Mouse (Mus musculus) cerebellum, adult 11-12 months (tissue): ENCODE measurements around the gene Klhl10.

ENCODE experiments used
- DNase-seq: peaks from one replicate; pipeline ENCODE4 v3.0.0; 2022

Gene Klhl10

DNA sequence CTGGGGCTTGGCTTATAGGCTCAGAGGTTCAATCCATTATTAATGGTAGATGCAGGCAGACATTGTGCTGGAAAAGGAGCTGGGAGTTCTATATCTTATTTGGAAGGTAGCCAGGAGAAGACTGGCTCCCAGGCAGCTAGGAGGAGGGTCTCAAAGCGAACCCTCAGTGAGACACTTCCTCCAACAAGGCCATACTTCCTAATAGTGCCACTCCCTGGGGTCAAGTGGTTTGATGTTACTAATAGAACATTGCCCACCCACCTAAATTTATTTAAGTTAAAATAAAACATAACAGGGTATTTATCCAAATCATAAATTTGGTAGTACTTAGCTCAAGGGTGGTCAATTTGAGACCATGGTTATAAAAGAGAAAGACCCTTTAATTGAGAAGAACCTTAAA, 24.1 kb downstream of the Klhl10 start:
- no peak for DNase-seq

DNA sequence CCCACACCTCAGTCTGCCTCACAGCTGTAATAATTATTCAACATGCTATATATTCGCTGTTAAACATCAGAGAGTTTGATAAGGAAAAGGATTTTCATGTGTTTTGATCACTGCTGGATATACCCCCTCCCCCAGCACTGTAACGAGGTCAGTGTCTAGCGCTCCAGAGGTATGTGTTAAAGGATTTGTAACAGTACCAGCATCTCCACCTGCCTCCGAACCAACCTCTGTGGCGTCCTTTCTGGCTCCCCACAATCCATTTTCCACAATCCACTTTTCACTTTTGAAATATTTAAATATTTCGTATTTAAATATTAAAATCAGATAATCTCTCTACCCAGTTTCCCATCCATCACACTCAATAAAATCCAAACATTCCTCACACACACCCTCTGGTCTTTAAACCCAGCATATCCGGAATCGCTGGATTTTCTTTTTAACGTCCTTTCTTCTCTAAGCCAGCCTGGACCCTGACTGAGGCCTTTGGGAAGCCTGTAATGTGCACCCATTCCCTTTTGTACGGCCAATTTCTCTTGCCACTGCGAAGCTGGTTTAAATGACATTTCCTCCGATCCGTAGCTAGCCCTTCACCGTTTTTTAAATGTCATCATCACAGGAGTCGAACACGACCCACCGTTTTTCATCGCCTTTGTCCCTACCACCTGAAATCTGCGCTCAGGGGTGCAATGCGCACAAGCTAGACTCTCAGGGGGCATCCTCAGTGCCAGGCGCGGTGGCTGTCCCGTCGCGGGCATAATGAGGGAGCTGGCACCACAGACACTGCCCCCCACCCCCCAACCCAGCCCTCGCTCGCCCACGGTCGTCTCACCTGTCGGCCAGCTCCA, 29.9 kb downstream of the Klhl10 start:
- no peak for DNase-seq

DNA sequence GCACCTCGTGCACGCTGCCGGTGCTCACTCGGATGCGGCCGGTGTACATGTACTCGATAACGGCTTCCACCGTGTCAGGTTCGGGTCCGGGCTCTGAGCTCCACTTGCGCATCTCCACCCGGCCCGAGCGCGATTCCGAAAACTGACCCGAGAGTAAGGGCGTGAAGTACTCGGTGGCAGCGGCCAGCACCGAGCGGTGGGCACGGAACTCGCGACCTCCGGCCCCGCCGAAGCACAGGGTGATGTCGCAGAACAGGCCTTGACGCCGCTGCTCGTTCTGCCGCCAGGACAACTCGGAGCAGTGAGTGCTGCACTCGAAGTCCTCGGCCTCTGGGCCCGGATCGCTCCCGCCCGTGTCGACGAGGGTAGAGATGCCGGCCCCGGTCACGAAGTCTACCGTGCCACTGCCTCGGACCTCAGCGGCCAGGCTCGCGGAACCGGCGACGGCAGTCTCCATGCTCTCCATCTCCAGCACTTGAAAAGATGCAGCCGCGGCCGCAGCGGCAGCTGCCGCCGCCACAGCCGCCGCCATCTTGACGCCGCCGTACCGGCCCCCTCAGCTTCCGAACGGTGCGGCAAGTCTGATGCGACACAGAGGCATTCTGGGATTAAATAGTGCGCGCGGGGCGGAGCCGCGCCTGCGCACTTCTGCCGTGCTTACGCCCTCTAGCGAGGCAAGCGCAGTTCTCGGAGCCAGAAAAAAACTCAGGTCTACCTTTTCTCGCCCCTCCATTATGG, 30.6 kb downstream of the Klhl10 start, which contains the start of gene Klhl11:
TSS of gene Klhl11 (minus strand) at position 545 of the 738 bp plus-strand sequence.
- DNase-seq: peak; percentile 90

DNA sequence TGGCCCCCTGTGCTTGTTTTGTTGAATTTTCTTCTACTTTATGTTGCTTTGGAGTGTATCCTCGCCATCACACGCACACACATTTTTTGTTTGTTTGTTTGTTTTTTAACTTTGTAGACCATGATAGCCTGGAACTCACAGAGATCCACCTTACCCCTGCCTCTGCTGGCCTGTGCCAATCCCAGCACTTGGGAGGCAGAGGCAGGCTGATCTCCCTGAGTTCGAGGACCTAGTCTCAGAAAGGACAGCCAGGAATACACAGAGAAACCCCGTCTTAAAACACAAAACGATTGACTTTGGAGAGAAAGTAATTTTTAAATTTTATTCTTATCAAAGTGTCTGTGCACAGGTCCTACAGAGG, 31.2 kb downstream of the Klhl10 start:
- no peak for DNase-seq

DNA sequence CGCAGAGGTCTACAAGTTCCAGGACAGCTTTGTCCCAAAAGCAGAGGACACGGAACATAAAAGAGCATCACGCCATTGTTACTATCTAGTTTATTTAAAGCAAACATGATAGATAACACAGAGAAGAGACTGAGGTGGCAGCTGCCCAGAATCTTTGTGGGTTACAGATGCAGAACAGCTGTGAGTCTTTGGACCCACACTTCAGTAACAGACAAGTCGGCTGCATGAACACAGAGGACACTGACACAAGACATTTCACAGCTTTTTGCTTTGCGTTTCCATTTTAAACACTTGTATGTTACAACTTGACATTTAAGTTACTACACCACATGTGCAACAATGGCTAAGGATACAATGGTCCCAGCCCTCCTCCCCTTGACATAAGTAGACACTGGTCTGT, 34.6 kb downstream of the Klhl10 start:
- no peak for DNase-seq

DNA sequence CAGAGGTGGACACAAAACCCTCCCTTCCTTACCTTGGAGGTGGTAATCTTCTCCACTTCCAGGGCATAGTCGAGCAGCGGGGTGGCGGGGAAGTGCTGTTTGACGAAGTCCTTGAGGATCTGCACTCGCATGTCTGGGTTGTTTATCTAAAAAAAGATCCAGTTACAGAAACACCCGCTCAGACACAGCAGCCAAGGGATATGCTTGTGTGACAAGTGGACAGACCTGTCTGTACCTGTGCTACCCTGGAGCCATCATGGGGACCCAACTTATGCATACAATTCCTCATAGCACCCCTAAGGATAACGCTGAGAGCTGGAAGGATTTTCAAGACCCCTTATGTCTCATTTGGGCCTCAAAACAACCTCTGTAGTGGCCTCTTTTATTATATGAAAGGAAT, 37.4 kb downstream of the Klhl10 start:
- DNase-seq: no peak

DNA sequence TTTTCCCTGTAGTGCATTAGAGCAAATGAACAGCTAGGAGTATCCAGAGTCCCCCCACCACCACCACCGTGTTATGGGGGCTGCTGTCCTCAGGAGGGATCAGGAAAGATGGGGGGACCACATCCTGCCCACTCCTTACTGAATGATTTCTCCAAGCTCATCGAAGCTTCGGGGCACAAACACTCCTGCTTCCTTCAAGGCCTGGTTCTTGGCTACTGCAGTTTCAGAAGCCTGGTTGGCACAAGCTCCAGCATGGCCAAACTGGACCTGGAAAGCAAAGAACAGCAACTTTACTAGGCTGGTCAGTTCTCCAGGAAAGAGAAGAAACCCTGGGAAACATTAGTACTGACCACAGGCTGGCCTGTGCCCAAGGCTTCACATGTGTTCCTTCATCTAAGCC, 42.7 kb downstream of the Klhl10 start:
- no peak for DNase-seq

DNA sequence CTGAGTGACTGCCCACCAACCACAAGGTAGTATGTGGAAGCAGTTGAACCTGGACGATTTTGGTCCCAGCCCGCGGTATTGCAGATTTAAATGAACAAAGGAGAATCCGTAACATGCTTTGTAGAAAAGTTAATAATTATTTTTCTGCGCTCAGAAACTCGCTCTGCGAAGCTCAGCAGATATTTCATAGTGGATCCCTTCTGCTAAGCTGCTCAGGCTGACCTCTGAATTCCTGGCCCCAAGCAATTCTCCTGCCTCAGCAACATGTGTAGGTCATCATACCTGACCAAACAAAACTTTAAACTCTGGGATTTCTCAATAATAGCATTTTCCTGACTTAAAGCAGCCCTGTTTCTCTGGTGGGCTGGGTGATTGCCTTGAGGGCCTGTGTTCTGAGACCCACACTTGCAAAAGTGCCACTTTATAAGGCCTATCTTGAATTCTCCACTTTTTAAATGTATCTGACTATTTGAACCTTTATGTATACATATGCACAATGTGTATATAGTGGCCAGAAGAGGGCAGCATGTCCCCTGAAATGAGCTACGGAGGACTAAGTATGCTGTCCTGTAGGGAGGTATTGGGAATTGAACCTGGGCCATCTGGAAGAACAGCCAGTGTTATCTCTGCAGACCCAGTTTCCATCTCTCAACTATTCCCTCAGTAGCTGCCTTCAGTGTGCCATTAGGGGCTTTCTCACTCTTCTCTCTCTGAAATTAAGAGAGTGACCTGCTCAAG, 44.3 kb downstream of the Klhl10 start:
- DNase-seq: peak; percentile 23

DNA sequence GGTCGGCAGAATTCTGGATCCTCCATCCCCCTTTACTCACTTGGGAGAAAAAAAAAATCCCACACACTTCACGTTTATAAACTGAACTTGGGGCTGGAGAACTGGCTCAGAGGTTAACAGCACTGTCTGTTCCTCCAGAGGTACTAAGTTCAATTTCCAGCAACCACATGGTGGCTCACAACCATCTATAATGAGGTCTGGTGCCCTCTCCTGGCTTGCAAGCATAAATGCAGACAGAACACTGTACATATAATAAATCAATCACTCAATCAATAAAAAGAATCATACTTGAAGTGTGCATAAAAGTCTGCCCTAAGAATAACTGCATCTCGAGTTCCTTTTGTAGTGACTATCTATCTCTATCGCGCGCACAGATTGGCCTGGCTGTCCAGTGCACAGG, 49.2 kb downstream of the Klhl10 start:
- no peak for DNase-seq

DNA sequence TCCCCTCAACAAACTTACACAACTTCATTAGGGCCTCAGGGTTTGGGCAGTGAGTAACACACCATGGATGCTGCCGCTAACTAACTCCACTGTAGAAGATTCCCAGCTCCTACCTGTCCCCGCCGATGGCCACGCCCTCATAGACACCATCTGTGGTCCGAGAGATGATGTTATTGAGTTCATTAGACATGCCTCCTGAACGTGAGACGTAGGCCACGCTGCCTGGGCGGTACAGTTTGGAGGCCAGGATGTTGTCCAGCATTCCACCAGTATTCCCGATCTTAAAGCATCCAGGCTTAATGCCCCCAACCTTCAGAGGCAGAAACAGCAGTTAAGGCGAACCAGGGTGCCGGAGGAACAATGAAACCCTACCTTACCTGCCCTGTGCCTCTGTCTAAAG, 52.1 kb downstream of the Klhl10 start:
- DNase-seq: peak; percentile 35

DNA sequence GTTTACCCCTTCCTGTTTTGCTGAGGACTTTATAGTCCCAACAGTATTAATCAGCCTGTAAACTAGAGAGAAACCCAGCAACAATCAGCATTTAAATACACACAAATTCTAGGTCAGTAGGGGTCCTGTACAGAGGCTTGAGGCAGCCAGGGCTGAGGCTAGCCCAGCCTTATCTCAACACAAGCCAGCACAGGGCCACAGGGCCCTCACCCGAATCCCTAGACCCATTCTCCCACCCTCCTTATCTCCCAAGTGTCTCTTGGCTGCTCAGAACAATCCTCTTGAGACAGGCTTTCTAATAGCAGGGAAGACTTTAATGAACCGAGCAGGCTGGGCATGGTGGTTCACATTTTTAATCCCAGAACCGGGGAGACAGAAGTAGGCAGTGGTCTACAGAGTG, 58.5 kb downstream of the Klhl10 start:
- no peak for DNase-seq

DNA sequence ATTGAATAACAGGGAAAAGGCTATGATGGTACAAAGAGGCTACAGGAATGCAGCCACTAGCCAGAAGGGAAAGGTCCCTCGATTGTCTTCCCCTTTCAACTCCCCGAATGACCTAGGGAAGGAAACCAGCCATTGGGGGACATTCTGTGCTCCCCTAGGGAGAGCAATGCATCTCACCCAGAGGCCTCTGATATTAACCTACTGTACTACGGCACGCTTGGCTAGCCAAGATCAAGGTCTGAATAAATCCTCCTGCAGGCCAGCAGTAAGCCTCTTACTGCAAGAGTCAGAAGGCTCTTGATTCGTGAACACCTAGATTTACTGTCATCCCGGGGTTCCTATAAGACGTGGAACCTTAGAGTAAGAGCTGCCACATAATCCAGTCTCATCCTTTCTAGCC, 58.9 kb downstream of the Klhl10 start:
- DNase-seq: no peak

DNA sequence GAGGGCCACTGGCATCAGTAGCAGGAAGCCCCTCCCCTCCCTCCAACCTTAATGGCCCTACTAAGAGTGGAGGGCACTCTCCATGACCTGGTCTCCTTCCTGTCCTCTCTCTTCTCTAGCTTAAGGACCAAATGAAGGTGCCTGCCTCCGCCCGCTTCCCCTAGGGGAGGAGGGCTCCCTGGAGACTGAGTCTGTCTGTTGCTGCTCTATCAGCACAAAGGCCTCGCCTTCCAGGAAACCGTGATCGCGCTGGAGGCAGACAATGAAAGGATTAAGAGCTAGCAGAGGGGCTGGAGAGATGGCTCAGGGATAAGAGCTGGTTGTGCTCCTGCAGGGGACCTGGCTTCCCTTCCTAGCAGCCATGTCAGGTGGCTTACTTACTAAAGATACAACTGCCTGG, 59.6 kb downstream of the Klhl10 start:
- DNase-seq: no peak

DNA sequence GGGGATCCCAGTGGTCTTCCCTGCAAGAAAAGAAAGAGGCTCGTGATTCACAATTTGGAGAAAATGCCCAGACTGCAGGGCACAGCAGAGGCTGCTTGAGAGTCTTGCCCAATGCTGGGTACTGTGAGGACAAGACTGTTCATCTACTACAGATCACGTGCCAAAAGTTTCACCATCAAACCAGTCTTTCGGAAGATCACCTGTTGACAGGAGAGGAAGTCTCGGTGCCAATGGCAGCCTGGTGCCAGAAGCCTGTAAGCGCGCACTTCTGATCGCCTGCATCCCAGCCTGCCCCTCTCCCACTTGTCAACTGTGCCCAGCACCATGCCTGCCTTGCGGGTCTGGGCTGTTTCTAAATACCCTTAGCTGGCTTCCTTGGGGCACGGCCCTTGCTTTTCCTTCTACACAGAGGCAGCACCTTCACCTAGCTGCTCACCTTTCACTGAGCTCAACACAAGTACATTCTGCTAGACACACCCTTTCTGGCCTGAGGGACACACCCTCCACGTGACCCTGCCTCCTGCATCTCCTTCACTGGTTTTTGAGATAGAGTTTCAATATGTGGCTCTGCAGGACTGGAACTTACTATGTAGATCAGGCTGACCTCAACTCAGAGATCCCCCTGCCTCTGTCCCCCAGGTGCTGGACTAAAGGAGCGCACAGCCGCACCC, 63.4 kb downstream of the Klhl10 start:
- DNase-seq: no peak

DNA sequence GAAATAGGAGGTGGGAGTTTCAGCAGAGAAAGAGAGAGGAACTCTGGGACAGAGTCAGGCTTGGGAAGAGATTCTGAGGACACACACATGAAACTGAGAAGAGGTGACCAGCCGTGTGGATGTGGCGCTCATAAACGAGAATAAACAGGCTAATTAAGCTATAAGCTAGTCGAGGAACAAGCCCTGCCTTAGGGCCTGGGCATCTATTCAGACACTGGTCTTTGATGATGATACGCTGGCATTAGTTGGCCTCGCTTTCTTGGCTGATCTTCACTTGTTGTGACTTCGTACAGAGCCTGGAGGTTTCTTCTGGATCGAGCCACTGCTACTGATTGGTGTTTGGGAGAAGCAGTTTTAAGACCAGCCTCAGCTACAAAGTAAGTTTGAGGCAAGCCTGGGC, 64.3 kb downstream of the Klhl10 start:
- DNase-seq: no peak
